Mouse (Mus musculus) CH12F3 (cell line): Measurements from ENCODE around the gene Cmtm4.

Experiments
- in situ Hi-C: fragments of 300-500 bp; cut with MboI; formaldehyde crosslinking; loops from 2 replicates; pipeline ENCODE4 v1.14.3; 2020; ENCODE audit warnings: low sequenced_read_pairs

The Cmtm4 gene

DNA sequence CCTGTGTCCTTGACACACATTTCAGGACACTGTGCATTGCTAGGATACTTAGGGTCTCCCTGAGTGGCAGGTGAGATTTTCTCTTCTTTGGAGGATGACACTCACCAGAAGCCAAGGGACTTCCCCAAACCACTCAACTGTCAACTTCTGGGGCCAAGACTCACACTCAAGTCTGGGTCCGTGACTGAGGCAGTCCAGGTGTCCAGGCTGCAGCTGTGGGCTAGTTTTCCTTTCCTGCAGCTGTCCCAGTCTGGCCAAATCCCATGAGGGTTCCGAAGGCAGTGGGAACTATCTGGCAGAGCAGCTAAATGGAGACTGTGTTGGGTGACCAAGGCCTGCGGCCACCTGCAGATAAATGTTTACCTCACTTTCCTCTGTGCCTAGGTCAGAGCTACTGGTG lies 16.4 kb upstream of the Cmtm4 start:
- in situ Hi-C loops: no loop called here

DNA sequence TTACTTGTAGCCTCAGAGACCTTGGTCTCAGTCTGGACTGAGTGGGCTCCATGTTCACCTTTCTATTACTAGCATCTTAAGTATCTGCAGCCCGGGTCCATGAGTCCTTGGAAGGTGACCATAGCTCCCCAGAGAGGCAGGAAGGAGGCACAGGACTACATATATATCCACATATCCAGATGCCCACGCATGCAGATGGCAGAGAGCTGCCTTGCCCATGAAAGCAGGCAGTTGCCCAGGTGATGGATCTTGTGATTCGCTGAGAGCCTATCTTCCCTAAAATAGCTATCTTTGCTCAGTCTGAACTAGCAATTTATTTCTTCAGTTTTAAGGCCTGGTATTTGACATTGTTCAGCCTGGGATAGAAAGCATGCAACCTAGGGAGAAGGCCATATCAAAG lies 15.9 kb upstream of the Cmtm4 start:
- in situ Hi-C loops: no loop called here

DNA sequence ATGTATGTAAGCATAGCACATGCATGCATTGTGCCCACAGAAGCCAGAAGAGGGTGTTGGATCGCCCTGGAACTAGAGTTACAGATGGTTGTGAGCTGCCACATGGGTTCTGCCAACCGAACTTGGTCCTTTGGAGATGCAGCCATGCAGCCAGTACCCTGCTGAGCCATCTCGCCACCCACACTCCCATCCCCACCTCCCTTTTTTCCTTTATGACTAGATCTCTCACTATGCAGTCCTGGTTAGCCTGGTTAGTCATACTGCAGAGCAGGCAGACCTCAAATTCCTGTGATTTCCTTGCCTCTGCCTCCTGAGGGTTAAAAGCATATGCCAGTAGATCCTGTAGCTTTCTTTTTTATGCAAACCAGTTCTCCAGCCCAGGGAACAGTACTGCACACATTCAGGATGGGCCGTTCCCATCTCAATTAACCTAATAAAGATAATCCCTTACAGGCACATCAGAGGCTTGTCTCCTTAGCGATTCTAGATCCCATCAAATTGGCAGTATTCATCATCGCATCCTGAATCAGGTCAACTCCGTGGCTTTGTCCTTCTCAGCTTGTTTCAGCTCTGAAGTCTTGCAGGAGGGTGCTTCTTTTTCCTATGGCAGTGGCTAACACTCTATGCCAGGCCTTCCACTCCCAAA lies 15.1 kb upstream of the Cmtm4 start:
- in situ Hi-C loops: no loop called here

DNA sequence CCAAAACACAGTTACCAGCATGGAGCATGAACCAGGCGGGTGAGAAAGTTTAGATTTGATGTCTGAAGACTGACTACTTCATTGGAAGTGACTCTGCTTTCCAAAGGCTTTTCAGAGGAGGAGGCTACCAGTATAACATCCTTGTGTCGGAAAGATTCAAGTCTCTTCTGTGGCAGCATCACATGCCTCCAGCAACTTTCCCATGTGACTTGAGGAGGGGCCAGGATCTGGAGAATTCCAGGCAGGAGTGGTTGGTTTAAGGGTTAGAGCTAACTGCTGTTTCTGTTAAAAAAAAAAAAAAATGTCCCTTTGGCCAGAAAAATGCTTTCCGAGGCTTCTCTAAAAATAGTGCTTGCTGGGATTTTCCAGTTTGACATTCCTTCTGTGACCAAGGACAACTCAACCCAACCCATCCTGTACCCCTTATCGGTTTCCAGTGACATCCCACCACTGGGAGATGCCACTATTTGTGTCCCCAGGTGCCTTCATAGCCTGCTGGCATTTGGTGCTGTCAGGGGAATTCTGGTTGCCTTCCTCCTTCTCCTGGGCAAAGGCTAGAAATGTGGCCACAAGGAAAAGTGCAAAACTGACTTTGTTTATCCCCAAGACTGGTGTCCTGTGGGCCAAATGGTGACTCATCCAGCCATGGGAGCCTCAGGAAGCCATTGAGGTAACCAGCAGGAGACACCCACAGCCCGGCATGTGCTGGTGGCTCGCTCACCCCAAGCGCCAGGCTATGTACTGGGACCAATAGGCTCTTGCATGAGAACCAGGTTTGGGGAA lies 12.9 kb upstream of the Cmtm4 start:
- in situ Hi-C loops: no loop called here

DNA sequence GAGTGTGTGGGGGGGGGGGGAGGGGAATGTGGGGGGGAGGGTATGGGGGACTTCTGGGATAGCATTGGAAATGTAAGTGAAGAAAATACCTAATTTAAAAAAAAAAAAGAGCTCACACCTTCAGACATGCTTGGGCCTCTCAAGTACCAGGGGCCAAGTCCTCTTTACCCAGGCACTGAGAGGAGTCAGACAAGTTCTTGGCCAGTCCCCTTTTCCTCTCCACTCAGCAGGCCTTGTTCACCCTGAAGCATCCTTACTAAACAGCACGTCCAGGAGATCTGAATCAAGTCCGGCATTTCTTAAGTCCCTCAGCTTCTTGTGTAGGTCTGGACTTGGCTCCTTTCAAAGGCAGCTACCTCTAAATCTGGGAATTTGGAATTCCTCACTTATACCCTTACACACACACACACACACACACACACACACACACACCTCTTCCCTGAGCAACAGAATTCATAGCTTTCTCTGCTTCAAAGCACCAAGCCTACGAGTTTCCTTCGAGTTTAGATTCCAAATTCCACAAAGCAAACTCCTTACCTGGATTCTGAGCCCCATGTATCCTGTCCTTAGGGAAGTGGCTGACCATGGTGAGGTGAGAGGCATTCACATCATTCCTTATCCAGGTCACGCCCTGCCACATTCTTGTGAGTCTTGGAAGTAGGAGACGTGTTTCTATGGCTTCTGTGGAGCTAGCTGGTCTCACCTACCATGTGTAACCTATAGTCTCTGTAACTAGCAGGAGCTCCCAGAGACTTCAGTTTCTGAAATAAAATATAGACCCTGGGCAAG lies 10.9 kb upstream of the Cmtm4 start:
- in situ Hi-C loops: no loop called here

DNA sequence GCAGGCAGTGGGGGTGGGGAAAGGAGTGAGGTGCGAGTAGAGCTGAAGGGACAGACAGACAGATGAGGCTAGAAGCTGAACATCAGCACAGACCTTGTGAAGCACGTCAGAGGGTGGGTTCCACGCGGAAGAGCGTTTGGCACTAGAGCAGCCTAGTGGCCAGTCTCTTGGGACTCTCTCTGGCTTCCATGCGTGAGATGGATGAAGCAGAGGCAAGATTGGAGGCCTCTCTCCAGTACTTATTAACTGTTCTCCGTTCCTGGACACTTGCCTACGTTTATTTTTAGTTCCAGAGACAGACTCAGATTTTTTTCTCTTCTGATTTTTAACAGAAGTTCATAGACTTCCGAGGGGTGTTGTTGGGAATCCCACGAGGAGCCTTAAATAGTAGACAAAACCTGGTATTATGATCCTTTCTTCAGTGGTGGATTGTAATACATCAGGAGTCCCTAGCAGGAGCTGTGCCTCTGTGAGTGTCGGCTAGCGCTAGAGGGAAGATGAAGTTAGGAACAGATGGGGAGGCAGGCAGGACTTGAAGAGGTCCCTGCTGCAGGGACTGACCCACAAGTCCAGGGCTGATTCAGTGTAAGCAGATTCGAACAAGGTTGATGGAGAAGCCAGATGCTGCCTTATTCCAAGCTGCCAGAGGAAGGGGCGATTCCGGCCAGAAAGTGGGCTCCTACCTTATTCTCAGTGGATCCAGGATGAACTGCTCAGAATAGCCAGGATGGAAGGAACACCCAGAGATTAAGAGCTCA lies 10.0 kb upstream of the Cmtm4 start:
- in situ Hi-C loops: no loop called here

DNA sequence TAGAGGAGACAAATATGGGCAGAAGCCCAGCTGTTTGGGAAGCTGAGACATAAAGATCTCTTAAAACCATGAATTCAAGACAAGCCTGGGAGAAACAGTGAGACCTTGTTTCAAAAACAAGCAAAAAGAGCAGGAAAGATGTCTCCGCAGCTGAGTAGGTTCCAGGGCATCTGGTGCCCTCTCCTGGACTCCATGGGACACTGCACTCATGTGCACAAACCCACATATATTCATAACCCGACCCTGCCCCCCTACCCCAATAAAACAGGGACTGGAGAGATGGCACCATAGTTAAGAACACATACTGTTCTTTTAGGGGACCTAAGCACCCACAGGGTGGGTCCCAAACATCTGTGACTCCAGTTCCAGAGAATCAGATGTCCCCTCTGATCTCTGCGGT lies 8.0 kb upstream of the Cmtm4 start:
- in situ Hi-C loops: no loop called here

GRCm38 (mm10) chr8:104394801-104395702 lies 555 bp downstream of the Cmtm4 start:
- in situ Hi-C loops: no loop called here

DNA sequence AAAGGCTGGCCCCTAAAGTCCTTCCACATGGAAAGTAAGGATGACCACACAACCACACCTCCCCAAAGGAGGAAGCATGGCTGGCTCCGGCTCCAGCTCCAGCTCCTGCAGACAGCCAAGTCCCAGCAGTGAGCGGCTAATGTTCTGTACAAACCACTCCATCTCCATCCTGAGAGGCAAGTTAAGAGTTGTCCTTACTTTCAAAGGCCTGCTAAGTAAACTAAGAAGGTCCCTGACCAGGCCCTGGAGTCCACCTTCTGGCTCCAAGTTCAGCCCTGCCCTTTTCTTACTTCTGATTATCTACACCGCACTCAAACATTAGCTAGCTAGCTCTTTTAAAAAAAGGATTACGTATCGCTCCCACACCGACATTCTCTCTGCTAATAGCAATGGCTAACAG lies 1.8 kb downstream of the Cmtm4 start:
- in situ Hi-C loops: no loop called here

DNA sequence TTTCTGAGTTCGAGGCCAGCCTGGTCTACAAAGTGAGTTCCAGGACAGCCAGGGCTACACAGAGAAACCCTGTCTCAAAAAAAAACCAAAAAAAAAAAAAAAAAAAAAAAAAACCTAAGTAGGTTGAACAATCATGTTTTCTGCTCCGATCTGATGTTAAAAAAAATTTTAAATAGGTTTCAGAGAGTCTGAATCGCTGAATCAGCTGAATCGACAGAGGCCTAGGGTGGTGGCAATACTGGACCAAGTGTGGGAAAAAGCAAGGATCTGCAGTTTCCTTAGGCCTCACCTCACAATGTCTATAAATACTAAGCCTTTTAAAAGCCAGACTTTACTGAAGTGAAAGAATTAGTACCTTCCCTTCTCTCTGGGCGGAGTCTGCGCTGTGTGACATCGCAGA lies 2.5 kb downstream of the Cmtm4 start:
- in situ Hi-C loops: no loop called here

GRCm38 (mm10) chr8:104390245-104390644 lies 5.4 kb downstream of the Cmtm4 start:
- in situ Hi-C loops: no loop called here

GRCm38 (mm10) chr8:104387980-104388379 lies 7.6 kb downstream of the Cmtm4 start:
- in situ Hi-C loops: no loop called here

GRCm38 (mm10) chr8:104387501-104387900 lies 8.1 kb downstream of the Cmtm4 start:
- in situ Hi-C loops: no loop called here

DNA sequence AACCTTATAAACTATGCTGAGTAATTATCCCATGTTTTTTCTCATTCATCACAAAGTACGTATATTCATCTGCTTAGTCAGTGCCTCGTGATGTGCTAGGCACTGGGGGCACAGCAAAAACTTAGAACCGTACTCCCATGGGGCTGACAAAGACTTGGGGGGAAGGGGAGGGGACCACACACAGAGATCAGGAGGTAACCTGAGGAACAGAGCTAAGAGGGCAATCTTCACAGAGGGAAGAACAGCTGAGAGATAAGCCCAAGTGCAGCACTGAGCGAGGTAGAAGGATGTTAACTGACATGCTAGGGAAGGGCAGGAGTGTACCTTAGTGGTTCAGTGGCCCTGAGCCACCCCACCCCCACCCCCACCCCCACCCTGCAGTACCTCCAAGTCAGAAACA lies 8.9 kb downstream of the Cmtm4 start:
- in situ Hi-C loops: no loop called here

DNA sequence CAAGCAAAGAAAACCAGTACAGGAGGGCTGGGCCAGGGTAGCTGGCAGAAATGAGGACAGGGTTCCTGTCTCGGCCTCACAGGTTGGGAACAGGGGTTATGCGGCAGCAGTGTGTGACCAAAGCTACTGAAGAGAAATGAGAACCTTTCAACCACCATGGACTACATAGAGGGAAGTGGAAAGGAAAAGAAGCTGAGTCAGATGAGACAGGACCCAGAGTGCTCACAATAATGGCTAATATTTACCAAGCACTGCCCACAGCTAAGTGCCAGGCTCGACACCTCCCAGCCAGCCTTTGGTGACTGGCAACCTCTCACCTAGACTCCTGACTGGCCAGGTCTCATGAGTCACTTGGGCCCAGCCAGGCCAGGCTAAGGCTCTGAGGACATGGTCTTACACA lies 11.6 kb downstream of the Cmtm4 start:
- in situ Hi-C loops: no loop called here

DNA sequence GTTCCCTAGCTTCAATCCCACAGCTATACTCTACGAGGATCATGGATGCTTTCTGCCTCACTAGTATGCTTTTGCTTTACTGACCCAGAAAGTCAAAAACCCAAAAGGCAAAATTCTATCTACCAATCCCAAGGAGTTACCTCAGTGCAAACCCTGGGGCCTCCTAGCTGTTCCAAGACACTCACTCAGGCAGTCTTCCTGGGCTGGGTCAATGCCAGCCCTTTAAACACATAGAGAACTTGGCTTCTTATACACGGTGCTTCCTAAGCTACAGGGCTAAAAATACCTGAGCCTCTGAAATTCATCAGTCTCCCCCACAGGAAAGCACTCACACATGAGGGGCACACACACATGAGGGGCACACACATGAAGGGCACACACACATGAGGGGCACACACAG lies 12.3 kb downstream of the Cmtm4 start:
- in situ Hi-C loops: no loop called here

GRCm38 (mm10) chr8:104380961-104381411 lies 14.6 kb downstream of the Cmtm4 start:
- in situ Hi-C loops: no loop called here

- in situ Hi-C loops: no loop called here
Measured at GRCm38 (mm10) chr8:104380269-104380668, 15.3 kb downstream of the Cmtm4 start.

GRCm38 (mm10) chr8:104379301-104379836 lies 16.2 kb downstream of the Cmtm4 start:
- in situ Hi-C loops: no loop called here

DNA sequence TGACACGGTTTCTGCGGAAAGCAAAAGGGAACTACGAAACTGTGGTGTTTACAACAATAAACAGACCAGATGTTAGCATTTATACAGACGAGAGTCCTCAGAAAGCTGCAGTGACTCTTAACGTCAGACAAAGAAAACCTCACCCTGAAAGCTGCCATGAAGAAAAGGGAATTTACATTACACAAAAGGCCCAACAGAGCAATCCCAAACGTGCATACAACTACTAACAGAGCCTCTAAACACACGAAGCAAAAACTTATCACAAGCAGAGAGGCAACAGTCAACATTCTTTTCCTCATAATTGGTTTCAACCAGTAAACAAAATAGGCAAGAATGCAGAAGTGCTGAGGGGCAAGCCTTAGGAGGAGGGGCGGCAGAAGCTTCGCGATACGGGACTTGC lies 18.9 kb downstream of the Cmtm4 start:
- in situ Hi-C loops: no loop called here
